Mouse (Mus musculus): ENCODE measurements around the gene Gpn3.

DNA sequence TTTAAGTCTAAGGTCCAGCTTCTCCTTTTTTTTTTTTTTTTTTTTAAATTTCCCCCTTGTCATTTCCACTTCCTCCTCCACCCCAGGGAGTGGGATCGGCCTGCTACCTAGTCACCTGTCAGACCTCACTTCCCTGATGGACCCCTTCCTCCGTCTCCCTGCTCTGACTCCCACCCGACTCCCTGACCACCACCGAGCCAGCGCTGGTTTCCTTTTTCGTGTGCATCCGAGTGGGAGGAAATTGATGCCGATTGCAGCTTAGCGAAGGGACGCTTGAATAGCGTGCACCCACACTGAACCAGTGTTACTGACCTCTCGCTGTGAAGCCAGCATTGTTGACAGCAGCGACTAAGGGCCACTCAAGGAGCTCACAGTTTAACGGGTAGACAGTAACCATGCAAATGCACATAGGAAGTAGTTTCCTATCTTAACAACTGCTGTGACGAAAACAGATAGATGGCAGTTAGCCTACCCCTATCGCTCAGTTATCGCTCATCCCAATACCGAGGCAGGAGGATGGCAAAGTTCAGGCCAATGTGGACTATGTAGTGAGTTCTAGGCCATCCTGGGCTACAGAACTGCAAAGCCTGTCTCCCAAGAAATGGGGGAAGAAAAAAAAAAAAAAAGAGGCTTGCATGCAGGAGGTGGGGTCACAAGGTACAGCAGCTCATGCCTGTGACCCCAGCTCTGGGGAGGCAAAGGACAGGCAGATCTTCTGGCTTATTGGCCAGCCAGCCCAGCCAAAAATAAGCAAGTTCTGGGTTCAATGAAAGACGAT is 20.7 kb downstream of the Gpn3 start:
- TF ChIP-seq POLR2A (IDR thresholded peaks at IDR 0.05; ENCODE audit: insufficient read length, low read depth): no peak
- TF ChIP-seq MAX (IDR thresholded peaks at IDR 0.05; ENCODE audit: low read depth): no peak
- no peak for TF ChIP-seq E2F4 (IDR thresholded peaks at IDR 0.05; ENCODE audit: insufficient read depth)
- no peak for TF ChIP-seq POLR2AphosphoS2 (IDR thresholded peaks at IDR 0.05; ENCODE audit: insufficient read length, low read depth)
- TF ChIP-seq USF1 (IDR thresholded peaks at IDR 0.05; ENCODE audit: low read depth): no peak
- TF ChIP-seq TCF12 (IDR thresholded peaks at IDR 0.05; ENCODE audit: insufficient read depth, poor library complexity, severe bottlenecking): no peak
- TF ChIP-seq SRF (IDR thresholded peaks at IDR 0.05; ENCODE audit: control insufficient read depth, insufficient read length, low read depth): no peak
- TF ChIP-seq CEBPB (IDR thresholded peaks at IDR 0.05; ENCODE audit: insufficient read depth, poor library complexity, severe bottlenecking): no peak
- no peak for TF ChIP-seq MYOD1 (IDR thresholded peaks at IDR 0.05; ENCODE audit: control insufficient read depth in 1 of 3, insufficient read length in 2 of 3, low read depth in 2 of 3)
- TF ChIP-seq MYOG (IDR thresholded peaks at IDR 0.05; ENCODE audit: control insufficient read depth in 1 of 3, insufficient read depth in 1 of 3, insufficient read length in 2 of 3, low read depth in 2 of 3): no peak
- no peak for TF ChIP-seq TCF3 (IDR thresholded peaks at IDR 0.05; ENCODE audit: insufficient read length, low read depth)

Measured in myocyte (in vitro differentiated cells).